Mouse (Mus musculus) heart, adult 2 months (tissue): ENCODE data around the gene Rprd1b.

Experiments used
- CTCF ChIP-seq: fragments of 200-600 bp; IDR thresholded peaks from 2 replicates; pipeline ENCODE4 v1.8.1; 2022; ENCODE audit warnings: antibody characterized with exemption, mild to moderate bottlenecking, moderate library complexity
- POLR2A ChIP-seq: fragments of 200-500 bp; IDR thresholded peaks from 2 replicates; pipeline ENCODE4 v1.6.1; 2011; ENCODE audit warnings: mild to moderate bottlenecking, low read depth, low read length, control low read depth; ENCODE audit not compliant: insufficient read depth

- TF ChIP-seq POLR2A, result no peak
- no peak for TF ChIP-seq CTCF
Observed at GRCm38 (mm10) chr2:158115838-158116453, 87.6 kb downstream of the Rprd1b start.
